Mouse (Mus musculus) lung, postnatal 0 days (tissue): ENCODE data around the gene Ambp.

ENCODE experiments used
- CTCF ChIP-seq: IDR thresholded peaks from 2 replicates; pipeline ENCODE4 v1.5.1; 2016; ENCODE audit warnings: antibody characterized with exemption, mild to moderate bottlenecking
- EP300 ChIP-seq: IDR thresholded peaks from 2 replicates; pipeline ENCODE4 v1.6.1; 2016; ENCODE audit warnings: antibody characterized with exemption, mild to moderate bottlenecking, control low read depth

- TF ChIP-seq CTCF (no peak), EP300 (no peak)
Measured at GRCm38 (mm10) chr4:63102025-63102424, 52.6 kb downstream of the Ambp start.
